Mouse (Mus musculus): ENCODE results near the gene Hist1h2ag.

GRCm38 (mm10) chr13:22041651-22042567 is 835 bp downstream of the Hist1h2ag start:
- TF ChIP-seq CTCF (IDR thresholded peaks at IDR 0.05; ENCODE audit: low read depth) (no peak), EP300 (IDR thresholded peaks at IDR 0.05; ENCODE audit: low read depth) (no peak)
